Mouse (Mus musculus): Measurements from ENCODE around the gene Lcn2.

The Lcn2 gene

GRCm38 (mm10) chr2:32343351-32343671 is 44.7 kb downstream of the Lcn2 start:
- no peak for DNase-seq (ENCODE audit: low read depth)

DNA sequence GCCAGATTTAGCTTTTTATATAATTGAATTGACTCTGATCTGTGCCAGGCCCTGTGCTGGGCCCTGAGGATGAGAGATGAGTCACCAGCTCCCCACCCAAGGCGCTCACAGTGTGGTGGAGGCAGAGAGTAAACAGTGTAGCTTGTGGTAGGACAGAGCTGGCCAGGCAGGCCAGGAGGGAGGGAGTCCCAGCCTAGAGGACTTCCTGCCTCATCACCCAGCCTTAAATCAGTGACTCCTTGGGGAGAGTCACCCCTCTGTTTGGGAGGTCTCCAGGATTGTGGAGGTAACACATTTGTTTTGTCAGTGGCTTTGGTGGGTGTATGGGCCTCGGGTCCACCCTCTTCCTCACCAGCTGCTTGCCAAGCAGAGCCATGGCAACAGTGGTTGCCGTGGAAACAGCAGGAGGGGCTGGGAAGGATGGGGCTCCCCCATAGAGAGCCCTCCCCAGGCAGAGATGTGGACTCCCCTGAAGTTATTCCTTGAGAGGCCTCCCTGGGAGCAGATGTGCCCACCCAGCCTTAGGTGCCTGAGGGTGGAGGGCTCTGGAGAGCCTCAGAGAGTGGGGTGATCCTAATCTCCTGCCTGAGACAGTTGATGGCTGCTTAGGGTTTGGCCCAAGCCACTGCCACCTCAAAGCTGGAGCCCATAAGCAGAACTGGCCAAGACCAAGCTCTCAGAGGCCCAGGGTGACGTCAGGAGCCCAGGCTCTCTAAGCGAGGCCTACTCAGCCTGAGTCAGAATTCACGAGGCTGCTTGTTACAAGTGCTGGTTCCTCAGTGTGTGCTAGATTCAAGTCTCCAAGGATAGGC is 45.3 kb downstream of the Lcn2 start:
- DNase-seq (ENCODE audit: low read depth), result peak; percentile 49

DNA sequence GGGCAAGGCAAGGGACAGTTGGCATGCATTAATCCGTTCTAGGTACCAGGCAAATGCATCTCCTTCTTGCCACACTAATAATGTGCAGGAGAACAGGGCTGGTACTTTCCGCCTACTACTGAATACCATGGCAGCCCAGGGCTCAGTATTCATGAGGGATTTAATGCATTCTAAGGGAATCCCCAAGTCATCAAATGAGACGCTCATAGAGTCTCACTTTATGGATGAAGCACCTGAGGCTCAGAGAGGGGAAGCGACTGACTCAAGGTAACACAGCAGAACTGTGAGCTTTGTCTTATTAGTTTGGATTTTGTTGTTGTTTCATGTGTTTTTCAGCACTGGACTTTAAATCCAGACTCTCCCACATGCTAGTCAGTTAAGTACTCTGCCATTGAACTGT is 46.0 kb downstream of the Lcn2 start:
- no peak for DNase-seq (ENCODE audit: low read depth)

DNA sequence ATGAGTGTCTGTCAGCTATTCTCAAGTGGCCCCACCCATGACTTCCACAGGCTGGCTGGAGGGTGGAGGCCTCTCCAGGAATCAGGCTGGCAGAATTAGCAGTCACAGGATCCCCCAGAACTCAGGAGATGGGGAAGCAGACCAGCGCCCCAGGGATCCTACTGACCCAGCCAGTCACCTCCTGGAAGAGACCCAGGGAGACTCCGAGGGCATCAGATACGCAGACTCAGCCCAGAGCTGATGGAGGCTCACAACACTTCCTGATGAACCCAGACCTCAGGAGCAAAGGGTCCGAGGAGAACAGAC is 46.5 kb downstream of the Lcn2 start:
- no peak for DNase-seq (ENCODE audit: low read depth)

- no peak for DNase-seq (ENCODE audit: low read depth)
Measured at GRCm38 (mm10) chr2:32340836-32341633, 47.0 kb downstream of the Lcn2 start.

GRCm38 (mm10) chr2:32339912-32340642 is 48.0 kb downstream of the Lcn2 start:
- DNase-seq (ENCODE audit: low read depth), result no peak

DNA sequence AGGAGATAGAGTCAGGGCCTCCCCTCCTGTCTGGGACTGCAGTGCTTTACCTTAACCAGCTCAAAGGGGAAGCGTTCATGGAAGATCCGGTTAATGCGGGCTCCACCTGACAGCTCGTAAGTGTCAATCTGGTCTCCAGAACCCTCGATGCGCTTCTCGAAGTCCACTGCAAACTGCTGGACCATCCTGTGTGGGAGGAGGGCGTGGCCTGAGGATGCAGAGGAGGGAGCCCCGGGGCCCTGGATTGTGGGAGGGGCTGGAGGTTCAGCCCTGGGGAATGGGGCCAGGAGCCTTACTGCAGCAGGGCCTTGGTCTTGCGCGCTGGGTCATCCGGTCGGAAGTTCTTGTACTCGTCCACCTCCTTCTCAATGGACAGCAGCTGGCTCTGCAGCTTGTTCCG is 52.2 kb downstream of the Lcn2 start:
- DNase-seq (ENCODE audit: low read depth), result no peak
